Mouse (Mus musculus) thymus, adult 2 months (tissue): ENCODE measurements around the gene Slc30a7.

Experiments used
- CTCF ChIP-seq: fragments of 200-500 bp; IDR thresholded peaks from 2 replicates; pipeline ENCODE4 v1.5.1; 2012; ENCODE audit warnings: mild to moderate bottlenecking, control low read depth, low read length, moderate library complexity, borderline replicate concordance; ENCODE audit not compliant: control insufficient read depth, poor library complexity, insufficient read depth; ENCODE audit errors: extremely low read depth
- POLR2A ChIP-seq: fragments of 200-500 bp; IDR thresholded peaks from 2 replicates; pipeline ENCODE4 v1.6.1; 2012; ENCODE audit warnings: mild to moderate bottlenecking, low read length, control low read depth, moderate library complexity; ENCODE audit not compliant: control insufficient read depth, poor library complexity, insufficient read depth; ENCODE audit errors: extremely low read depth

DNA sequence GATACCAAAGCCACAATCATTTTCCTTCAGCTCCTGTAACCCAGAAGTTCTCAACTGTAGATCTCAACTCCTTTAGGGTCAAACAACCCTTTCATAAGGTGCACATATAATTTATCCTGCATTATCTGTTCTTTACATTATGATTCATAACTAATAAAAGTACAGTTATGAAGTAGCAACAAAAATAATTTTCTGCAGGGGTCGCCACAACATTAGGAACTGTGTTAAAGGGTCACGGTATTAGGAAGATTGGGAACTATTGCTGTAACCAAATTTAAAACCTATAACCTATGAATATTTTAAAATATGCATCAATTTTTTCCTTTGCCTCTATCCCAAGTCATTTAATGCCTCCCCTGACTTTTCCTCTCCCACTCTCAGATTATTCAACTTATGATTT is 38.8 kb upstream of the Slc30a7 start:
- TF ChIP-seq CTCF (no peak), POLR2A (no peak)
